Mouse (Mus musculus) thymus, postnatal 14 days (tissue): ENCODE data around the gene Rab11a.

Experiments
- DNase-seq: peaks from one replicate; pipeline ENCODE4 v3.0.0; 2021

Gene Rab11a

DNA sequence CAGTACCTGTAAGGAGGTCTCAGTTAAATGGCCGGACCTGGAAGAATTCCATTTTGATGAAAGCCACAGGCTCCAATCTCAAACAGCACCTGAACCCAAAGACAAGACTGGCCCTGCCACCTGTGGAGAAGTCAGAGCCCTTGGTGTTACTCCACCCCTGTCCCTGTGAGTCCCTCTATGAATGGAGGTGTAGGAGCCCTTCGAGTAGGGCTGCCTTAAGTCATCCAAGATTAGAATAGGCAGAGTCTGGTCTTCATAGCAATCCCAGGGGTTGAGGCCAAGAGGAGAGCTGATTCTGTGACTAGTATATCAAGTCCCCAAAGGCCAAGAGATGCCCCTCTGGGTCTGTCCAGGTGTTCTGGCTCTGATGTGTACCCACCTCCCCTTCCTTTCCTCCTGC lies 46.8 kb downstream of the Rab11a start:
- DNase-seq = no peak

DNA sequence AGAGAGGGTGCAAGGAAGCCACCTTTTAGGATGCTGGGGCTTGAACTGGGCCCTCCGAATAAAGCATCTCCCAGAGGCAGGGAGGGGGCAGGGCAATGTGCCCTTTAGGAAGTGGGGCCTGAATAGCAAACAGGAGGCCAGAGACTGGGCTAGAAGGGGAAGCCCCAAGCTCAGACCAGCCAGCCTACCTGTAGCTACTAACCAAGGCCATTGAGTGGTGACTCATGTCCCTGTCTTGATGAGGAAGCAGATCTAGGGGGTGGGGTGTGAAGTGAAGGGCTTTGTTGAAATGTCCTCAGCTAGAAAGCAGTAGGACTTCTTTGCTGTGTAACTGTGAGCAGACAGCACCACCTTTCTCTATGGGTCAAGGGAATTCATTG lies 49.6 kb downstream of the Rab11a start:
- no peak for DNase-seq

DNA sequence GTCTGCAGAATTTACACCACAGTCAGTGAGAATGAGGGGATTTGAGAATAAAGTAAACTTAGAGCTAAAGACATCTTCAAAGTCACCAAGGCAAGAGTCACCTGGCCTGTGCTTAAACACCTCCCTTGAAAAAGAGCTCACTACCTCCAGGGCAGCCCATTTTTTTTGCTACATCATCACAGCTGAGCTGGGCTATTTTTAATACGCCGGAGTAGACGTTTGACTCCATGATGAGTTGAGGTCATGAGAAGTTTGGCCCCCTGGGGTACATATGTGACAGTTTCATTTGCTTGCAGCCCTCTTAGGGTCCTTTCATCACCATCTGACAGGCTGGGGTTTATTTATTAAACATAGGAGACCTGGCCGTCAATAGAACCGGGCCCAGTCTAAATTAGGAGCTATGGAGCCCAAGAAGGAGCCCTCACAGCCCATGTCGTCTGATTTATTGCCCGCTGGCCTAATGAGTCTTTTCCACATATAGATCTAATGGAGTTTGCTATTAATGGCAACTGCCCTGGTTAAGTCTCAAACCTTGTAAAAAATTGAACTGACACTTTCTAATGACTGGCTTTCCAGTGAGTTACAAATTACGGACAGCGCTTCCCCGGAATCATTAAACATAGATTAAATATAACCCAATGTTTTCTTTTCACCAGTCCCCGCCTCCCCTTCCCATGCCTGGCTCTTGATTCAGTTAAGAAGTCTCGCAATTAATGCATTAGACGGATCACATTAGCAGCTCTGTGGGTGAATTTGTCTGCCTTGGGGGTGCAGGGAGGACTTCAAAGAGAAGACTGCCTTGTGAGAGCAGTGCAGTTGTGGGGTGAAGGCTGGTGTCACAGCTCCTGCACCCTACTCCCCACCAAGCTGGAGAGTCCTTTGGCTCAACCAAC lies 50.2 kb downstream of the Rab11a start:
- no peak for DNase-seq

DNA sequence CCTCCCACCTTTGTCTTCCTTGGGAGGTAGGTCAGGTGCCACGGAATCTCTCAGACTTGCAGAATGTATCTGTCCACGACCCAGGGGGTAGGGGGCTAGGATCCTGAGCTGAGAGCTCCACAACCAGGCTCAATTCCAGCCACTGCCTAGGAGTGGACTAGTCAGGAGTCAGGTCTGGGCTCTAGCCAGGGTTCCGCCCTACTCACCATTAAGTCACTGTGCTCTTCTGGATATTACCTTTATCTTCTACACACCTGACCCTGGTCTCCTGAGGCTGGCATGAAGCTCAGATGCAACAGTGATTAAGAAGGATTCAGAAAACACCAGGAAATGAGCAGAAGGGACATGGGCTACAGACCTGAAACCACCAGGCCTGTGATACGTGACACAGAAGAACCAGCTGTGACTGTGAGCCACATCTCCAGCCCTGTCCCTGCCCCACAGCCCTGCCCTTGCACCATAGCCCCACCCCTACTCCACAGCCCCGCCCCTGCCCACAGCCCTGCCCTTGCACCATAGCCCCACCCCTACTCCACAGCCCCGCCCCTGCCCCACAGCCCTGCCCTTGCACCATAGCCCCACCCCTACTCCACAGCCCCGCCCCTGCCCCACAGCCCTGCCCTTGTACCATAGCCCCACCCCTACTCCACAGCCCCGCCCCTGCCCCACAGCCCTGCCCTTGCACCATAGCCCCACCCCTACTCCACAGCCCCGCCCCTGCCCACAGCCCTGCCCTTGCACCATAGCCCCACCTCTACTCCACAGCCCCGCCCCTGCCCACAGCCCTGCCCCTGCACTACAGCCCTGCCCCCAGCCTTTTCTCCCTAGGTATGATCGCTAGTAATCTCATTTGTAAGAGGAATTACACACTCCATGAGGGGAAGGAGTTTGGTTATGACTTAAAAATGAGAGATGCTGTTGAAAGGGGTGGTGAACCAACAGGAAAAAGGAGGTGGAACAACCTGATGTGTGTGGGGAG lies 65.9 kb downstream of the Rab11a start:
- DNase-seq = peak; percentile 26

DNA sequence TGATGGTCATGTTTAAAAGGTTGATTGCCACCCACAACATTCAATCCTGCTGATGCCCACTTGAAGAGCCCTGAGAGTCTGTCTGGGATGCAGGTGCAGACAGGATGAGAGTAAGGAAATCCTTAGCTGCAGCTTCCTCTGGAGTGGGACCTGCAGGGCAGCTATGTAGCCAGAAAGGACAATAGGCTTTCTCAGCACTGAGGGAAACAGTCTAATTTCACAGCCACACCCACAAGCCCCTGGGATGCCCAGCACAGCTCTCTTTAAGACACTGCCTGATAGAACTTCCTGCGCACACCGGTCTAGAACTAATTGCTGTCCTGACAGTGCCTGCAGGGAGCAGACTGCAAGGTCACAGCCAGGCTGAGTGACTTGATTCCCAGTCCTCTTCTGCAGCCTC lies 69.6 kb downstream of the Rab11a start:
- no peak for DNase-seq

DNA sequence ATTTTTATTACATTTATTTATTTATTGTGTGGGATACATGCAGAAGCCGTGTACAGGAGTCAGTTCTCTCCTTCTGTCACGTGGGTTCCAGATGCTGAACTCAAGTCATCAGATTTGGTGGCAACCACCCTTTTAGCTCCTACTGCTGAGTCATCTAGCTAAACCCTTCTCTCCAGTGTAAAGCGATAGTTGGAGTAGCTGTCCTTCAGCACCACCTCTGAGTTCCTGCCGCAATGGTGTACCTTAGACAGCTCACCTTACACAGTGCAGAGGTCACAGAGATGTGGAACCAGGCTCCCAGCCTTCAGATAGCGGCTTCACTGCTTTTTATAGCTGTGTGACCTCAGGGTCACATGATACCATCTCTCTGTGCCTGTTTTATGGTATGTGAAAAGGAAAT lies 70.0 kb downstream of the Rab11a start:
- peak; percentile 9 for DNase-seq

DNA sequence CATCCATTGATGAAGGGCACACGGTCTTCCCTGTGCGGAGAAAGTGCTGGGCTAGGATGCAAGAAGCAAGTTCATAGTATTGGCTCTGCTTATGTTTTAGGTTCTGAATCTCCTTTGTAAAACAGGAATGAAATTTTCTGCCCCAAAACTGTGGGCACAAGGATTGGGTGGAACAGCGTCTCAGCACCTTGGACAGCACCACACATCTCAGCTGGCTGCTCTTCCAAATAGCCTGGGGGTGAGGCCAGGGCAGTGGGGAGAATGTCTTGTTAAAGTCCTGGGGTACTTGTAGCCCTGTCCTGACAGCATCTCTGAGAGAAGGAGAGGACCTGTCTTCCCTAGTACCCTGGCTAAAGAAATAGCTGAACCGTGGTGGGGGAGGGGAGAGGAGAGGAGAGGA lies 71.0 kb downstream of the Rab11a start:
- peak; percentile 8 for DNase-seq
